Mouse (Mus musculus): ENCODE measurements at regions not wholly inside any gene's neighbourhood (a gene's known extent, or its start where the extent isn't known, plus 50 kb on each side); places are given as distances from the start of the nearest gene placed in this dataset.
"Not testable (repeated sequence)": the region's sequence is repeated elsewhere in the genome, so short reads cannot be mapped to it uniquely, and the experiment has no call there.

DNA sequence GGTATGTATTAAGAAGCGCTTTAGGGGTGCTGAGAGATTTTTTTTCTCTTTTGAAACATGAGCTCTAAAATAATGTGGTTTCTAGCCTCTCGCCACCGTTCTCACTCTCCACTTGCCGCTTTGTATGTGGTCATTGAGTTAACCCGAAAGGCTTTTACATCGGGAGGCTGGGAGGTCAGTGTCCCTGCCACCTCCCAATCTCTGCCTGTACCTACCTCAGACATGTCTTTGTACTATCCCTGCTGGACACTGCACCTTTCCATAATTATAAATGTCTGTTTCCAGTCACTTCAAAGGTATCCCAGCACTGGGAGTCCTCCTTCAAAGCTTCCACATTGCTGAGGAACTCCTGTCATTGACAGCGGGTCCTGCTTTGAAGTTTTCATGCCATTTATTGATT lies 347.6 kb upstream of the Tbc1d2b start:
- no peak for DNase-seq (ENCODE audit: extremely low spot score, low read depth, low spot score)

DNA sequence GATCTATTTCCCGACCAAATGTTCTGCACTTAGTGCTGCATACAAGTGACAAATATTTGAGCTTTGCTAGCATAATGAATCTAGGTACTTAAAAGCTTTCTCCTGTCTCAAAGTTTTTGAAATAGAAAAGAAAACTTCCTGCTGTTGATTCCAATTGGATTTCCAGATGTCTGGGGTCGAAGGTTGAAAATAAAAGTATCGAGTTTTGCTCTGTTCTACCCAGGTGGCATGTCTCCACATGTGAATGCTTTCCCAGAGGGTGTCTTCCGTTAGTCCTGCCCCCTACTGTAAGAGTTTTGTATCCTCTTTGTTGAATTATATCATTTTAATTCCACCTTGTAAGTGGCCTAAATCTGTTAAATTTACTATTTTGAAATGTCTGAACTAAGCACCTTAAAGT lies 327.3 kb upstream of the Tbc1d2b start:
- DNase-seq (ENCODE audit: extremely low spot score, low read depth, low spot score), result peak; percentile 8

GRCm38 (mm10) chr9:90556742-90557141 lies 286.1 kb upstream of the Tbc1d2b start:
- no peak for DNase-seq (ENCODE audit: extremely low spot score, low read depth, low spot score)

DNA sequence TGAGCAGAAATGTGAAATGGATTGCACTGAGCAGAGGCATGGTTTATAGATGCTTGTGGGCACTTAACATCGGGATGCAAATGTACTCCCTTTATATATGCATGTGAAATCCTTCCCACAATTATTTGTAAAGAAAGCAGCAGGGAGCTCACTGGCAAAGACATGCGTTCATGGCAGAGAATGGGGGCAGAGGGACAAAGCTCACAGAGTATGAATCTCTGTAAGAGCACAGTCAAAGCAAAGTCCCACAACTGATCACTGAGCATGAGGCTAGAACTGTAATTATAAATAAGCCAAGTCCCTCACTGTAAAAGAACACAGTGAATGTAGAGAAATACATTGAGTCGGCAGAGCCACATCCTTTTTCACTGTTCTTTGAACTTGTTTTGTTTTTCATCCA lies 285.6 kb upstream of the Tbc1d2b start:
- DNase-seq (ENCODE audit: extremely low spot score, low read depth, low spot score), result no peak

- DNase-seq (ENCODE audit: extremely low spot score, low read depth, low spot score), result no peak
Observed at GRCm38 (mm10) chr9:90547931-90548330, 277.3 kb upstream of the Tbc1d2b start.

DNA sequence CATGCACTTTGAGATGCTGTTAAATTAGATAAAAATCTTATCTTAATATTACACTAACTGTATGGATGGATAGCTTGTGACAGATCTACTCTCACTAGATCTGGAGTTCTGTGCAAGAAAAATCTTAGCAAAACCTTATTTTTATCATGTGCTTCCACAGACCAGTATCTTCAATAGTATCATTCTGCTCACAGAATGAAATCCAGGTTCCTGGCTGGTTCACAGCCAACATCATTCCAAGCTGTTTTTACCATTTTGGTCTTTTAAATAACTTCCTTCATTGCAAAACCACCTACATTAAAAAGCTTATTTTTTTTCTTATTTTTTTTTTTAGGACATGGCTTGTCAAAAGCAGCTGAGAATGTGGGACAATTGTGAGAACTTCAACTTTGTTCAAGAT lies 276.1 kb upstream of the Tbc1d2b start:
- no peak for DNase-seq (ENCODE audit: extremely low spot score, low read depth, low spot score)

DNA sequence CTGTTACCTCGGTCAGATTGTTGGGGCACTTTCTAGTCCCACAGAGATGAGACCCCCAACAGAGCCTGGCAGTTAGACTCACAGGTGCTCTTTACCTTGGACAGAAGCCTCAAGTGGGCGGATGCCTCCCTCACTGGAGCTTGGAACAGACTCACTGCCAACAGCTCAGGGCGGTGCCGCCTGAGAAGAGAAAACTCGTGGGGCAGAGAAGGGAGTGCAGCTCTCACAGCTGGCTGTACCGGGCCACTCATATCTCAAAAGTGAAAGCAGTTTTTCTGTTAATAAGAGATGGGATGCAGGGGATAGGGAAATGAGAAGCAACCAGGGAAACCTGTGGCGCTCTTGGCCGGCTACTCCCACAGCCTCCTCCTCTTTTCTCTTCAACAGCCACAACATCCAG lies 267.1 kb upstream of the Tbc1d2b start:
- not testable (repeated sequence) for DNase-seq (ENCODE audit: extremely low spot score, low read depth, low spot score)

- no peak for DNase-seq (ENCODE audit: extremely low spot score, low read depth, low spot score)
Observed at GRCm38 (mm10) chr9:90533372-90533771, 262.8 kb upstream of the Tbc1d2b start.

DNA sequence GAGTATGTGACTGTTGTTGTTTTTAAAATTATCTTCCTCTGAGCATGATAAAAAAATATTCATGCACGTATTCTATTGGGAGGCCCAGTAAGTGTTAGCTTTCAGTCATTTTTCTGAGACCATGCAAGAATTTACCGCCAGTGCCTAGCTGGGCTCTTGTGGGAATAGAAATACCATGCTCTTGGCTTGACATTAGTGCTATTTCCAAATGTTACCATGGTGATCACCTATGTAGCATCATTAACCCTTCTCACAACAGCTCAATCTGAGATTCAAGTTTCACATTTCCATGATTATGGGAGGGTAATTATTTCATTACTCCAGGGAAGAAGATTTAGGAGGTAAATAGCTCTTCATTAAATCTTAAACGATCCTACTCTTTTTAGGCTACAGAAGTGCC lies 250.6 kb upstream of the Tbc1d2b start:
- no peak for DNase-seq (ENCODE audit: extremely low spot score, low read depth, low spot score)

DNA sequence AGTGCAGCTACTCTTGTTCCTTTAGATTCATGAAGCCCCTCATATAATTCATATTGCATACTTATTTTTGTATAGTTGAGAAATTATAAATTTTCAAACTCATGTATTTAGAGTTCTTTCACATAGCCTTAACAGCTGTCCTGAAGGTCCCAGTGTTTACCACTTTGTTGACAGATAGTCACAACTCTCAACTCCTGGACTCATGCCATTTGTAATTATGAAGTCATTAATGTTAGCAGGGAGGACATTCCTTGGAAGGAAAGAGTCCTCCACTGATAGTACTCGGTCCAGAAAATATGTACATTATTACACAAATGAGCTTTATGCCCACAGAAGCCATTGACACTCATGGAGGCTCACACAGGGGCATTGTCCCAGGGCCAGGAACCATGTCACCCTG lies 224.3 kb upstream of the Tbc1d2b start:
- no peak for DNase-seq (ENCODE audit: extremely low spot score, low read depth, low spot score)

GRCm38 (mm10) chr9:90490561-90491152 lies 220.1 kb upstream of the Tbc1d2b start:
- DNase-seq (ENCODE audit: extremely low spot score, low read depth, low spot score), result no peak

DNA sequence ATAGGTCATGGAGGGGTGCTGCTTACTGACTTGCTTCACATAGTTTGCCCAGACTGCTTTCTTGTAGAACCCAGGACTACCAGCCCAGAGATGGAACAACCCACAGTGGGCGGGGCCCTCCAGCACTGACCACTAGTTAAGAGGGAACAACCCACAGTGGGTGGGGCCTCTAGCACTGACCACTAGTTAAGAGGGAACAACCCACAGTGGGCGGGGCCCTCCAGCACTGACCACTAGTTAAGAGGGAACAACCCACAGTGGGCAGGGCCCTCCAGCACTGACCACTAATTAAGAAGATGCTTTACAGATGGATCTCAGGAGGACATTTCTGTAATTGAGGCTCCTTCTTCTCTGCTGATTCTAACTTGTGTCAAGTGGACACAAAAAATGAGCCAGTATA lies 180.0 kb upstream of the Tbc1d2b start:
- no peak for DNase-seq (ENCODE audit: extremely low spot score, low read depth, low spot score)

DNA sequence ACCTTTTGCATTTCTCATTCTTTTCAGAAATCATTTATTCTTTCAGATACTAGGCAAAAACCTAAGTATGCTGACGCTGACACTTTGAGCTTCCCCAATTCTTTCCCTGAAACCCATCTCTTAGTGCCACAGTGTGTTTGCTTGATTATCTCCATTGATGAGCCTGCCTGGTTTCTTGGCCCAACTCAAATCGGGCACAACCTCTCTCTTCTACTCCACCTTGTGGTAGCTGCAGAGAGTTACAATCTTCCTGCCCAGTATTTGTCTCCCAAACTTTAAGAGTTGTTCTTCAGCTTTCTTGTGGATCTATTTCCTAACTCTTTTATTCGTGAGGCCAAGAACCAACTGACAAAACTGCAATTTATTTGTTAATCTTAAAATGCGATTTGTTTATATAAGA lies 176.4 kb upstream of the Tbc1d2b start:
- no peak for DNase-seq (ENCODE audit: extremely low spot score, low read depth, low spot score)

- no peak for DNase-seq (ENCODE audit: extremely low spot score, low read depth, low spot score)
Observed at GRCm38 (mm10) chr9:90434902-90435301, 164.3 kb upstream of the Tbc1d2b start.

DNA sequence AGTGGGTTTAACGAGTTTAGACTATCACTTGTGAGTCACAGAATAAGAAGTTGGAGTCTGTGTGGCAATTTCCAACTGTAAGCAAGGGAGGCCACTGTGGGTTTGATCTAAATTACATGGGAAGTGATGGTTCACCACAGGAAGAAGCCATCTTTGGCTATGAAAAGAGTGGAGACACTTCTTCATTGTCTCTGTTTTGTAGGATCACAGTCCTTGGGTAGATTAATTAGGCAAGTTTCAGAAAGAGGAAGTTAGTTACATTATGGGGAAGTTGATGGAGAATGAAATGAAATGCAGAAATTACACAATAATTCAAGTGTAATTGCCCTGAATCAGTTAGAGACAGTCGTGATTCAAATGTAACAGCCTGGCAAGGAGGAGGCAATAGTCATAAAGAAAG lies 160.3 kb upstream of the Tbc1d2b start:
- no peak for DNase-seq (ENCODE audit: extremely low spot score, low read depth, low spot score)

DNA sequence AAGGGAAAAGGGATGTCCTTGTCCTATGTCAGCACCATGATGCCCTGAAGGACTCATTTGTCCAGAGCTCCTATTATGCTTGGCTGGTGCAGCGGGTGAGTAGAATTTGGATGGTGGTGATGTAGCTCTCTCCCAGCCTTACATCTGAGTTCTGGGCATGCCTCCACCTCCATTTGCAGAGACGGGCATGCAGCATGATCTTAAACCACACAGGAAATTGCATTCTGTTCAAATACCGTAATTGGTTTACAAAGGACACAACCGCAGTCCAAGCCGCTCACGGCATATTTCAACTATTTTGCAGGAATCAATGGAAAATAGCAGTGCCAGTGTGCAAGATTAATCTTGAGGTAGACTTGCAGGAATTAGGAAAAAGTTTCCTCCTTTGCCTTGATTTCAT lies 151.1 kb upstream of the Tbc1d2b start:
- DNase-seq (ENCODE audit: extremely low spot score, low read depth, low spot score), result no peak

DNA sequence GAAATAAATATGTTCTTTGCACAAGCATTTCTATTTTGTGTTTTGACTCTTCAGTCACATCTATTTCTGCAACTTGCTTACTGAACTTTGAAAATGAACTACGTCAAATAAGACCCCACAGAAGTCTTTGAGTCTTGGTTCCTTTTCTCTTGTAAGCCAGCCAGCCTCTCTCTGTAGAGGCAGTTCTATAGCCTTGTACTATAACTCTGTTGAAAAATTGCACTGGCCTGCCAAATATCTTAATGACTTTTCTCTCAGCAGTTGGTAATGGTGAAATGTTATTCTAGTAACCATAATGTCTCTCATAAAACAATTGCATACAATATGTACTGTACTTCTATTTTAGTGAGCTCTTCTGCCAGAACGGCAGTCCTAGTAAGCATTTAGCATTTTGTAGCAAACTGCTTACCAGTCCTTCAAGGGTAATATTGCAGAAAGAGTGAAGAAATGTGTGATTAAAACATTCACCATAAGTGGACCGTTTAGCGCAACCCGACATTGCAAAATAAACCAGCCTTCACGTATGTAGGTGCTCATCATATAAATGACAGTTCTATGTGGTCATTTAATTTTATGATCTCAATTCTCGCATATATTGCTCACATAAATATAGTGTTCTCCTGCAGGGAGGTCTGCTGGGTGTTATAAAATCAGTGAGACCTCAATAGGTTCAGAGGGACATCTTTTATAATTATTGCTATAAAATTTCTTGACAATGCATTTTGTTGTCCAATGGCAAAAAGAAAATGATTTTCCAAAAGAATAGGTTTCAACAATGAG lies 149.3 kb upstream of the Tbc1d2b start:
- no peak for DNase-seq (ENCODE audit: extremely low spot score, low read depth, low spot score)

- no peak for DNase-seq (ENCODE audit: extremely low spot score, low read depth, low spot score)
Observed at GRCm38 (mm10) chr9:90408789-90409188, 138.2 kb upstream of the Tbc1d2b start.

DNA sequence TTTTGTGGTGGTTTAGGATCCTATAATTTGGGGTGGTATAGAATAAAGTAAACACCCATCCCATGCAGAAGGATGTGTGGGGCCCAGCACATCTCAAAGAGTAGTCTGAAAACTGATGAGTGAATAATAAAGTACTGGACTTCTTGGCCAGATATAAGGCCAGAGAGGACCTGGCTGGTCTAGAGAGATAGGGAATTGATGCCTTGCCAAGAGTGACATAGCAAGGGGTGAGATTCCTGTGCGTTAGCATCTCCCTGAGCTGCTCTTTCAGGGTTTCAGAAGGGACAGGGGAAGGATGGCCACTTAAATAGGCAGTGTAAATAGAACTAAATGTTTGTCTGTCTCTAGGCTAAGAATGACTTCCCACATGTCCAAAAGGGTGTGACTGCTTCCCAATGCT lies 137.0 kb upstream of the Tbc1d2b start:
- no peak for DNase-seq (ENCODE audit: extremely low spot score, low read depth, low spot score)

- DNase-seq (ENCODE audit: extremely low spot score, low read depth, low spot score), result no peak
Observed at GRCm38 (mm10) chr9:90388401-90388800, 117.8 kb upstream of the Tbc1d2b start.

GRCm38 (mm10) chr9:90385047-90385446 lies 114.4 kb upstream of the Tbc1d2b start:
- no peak for DNase-seq (ENCODE audit: extremely low spot score, low read depth, low spot score)

GRCm38 (mm10) chr9:90380099-90380498 lies 109.5 kb upstream of the Tbc1d2b start:
- no peak for DNase-seq (ENCODE audit: extremely low spot score, low read depth, low spot score)

GRCm38 (mm10) chr9:90369568-90369967 lies 99.0 kb upstream of the Tbc1d2b start:
- no peak for DNase-seq (ENCODE audit: extremely low spot score, low read depth, low spot score)
